Mouse (Mus musculus) left cerebral cortex, postnatal 36 days (tissue): ENCODE measurements at regions not wholly inside any gene's neighbourhood (a gene's known extent, or its start where the extent isn't known, plus 50 kb on each side); places are given as distances from the start of the nearest gene placed in this dataset.

Experiments
- DNase-seq, 2 experiments: peaks; one replicate each; pipeline ENCODE4 v3.0.0; 2021 to 2022; ENCODE audit warnings: low spot score in 2 of 2, mixed read lengths in 1 of 2
- intact Hi-C: fragments of 180-260 bp; cut with DNase I; formaldehyde crosslinking; loops from one replicate; pipeline ENCODE4 v1.15.1; 2025

- no peak for DNase-seq
- intact Hi-C loops: no loop called here
Observed at GRCm38 (mm10) chr4:153233762-153234161, 248.8 kb downstream of the Ajap1 start.

GRCm38 (mm10) chr4:153229221-153229620, 253.4 kb downstream of the Ajap1 start:
- intact Hi-C loops: no loop called here
- DNase-seq: no peak

GRCm38 (mm10) chr4:153227680-153228420, 254.8 kb downstream of the Ajap1 start:
- intact Hi-C loops: no loop called here
- no peak for DNase-seq

- DNase-seq: no peak
- intact Hi-C loops: no loop called here
Observed at GRCm38 (mm10) chr4:153224618-153225177, 257.9 kb downstream of the Ajap1 start.

- intact Hi-C loops: no loop called here
Observed at GRCm38 (mm10) chr4:153223019-153223418, 259.6 kb downstream of the Ajap1 start.

GRCm38 (mm10) chr4:153220485-153220884, 262.1 kb downstream of the Ajap1 start:
- DNase-seq: no peak
- intact Hi-C loops: no loop called here

More at GRCm38 (mm10) chr4:153223019-153223418, 259.6 kb downstream of the Ajap1 start:
- no peak for DNase-seq

GRCm38 (mm10) chr4:153220074-153220473, 262.5 kb downstream of the Ajap1 start:
- intact Hi-C loops: no loop called here
- peak; percentile 18 to 37 for DNase-seq

- DNase-seq: no peak
Observed at GRCm38 (mm10) chr4:153217541-153217980, 265.1 kb downstream of the Ajap1 start.

GRCm38 (mm10) chr4:153212095-153212494, 270.5 kb downstream of the Ajap1 start:
- intact Hi-C loops: no loop called here
- DNase-seq: no peak

More at GRCm38 (mm10) chr4:153217541-153217980, 265.1 kb downstream of the Ajap1 start:
- intact Hi-C loops: no loop called here

GRCm38 (mm10) chr4:153208822-153209221, 273.8 kb downstream of the Ajap1 start:
- no peak for DNase-seq
- intact Hi-C loops: no loop called here

- intact Hi-C loops: no loop called here
- no peak for DNase-seq
Observed at GRCm38 (mm10) chr4:153208215-153208614, 274.4 kb downstream of the Ajap1 start.

GRCm38 (mm10) chr4:153207578-153208102, 275.0 kb downstream of the Ajap1 start:
- no peak for DNase-seq
- intact Hi-C loops: no loop called here

GRCm38 (mm10) chr4:153206789-153207457, 275.7 kb downstream of the Ajap1 start:
- DNase-seq: no peak
- intact Hi-C loops: no loop called here

- no peak for DNase-seq
- intact Hi-C loops: no loop called here
Observed at GRCm38 (mm10) chr4:153204764-153205163, 277.8 kb downstream of the Ajap1 start.

- intact Hi-C loops: no loop called here
- no peak for DNase-seq
Observed at GRCm38 (mm10) chr4:153200799-153201770, 281.5 kb downstream of the Ajap1 start.

- intact Hi-C loops: no loop called here
- DNase-seq: no peak
Observed at GRCm38 (mm10) chr4:153189485-153189884, 293.1 kb downstream of the Ajap1 start.

GRCm38 (mm10) chr4:153188504-153189031, 294.0 kb downstream of the Ajap1 start:
- DNase-seq: peak in 1 of 2 experiments; percentile 25
- intact Hi-C loops: no loop called here

GRCm38 (mm10) chr4:153187959-153188503, 294.6 kb downstream of the Ajap1 start:
- intact Hi-C loops: no loop called here
- peak in 1 of 2 experiments; percentile 32 for DNase-seq

- intact Hi-C loops: loop anchor here (2.0 kb wide), 1 partner anchor 301 kb away; no protein-coding TSS in a partner anchor
- DNase-seq: no peak
Observed at GRCm38 (mm10) chr4:153177496-153177895, 305.1 kb downstream of the Ajap1 start.
